Mouse (Mus musculus) stomach, postnatal 0 days (tissue): Measurements from ENCODE around the gene Lrrfip2. TPM values are rescaled to one million over a fixed set of nuclear protein-coding genes. Genes with fewer than 3 reads are reported as not detected.

Experiments
- ATAC-seq: fragments of 200-750 bp; cut with Nextera tagmentation; 2 replicates; pipeline ENCODE4 v1.8.0; 2017; ENCODE audit not compliant: low FRiP score, low TSS enrichment
- DNase-seq: peaks from one replicate; pipeline ENCODE4 v3.0.0-alpha.2; 2016; ENCODE audit warnings: low spot score
- H3K27ac ChIP-seq: fragments of 300-500 bp; sonication (generic); replicated peaks from 2 replicates; pipeline ENCODE4 v1.5.1; 2014; ENCODE audit warnings: mild to moderate bottlenecking, control low read depth
- H3K27me3 ChIP-seq: fragments of 300-500 bp; sonication (generic); 2 replicates; pipeline ENCODE4 v1.6.1; 2014; ENCODE audit warnings: low read length; ENCODE audit not compliant: control insufficient read depth, insufficient read depth
- H3K36me3 ChIP-seq: fragments of 300-500 bp; sonication (generic); 2 replicates; pipeline ENCODE4 v1.6.1; 2014; ENCODE audit warnings: low read length, mixed read lengths; ENCODE audit not compliant: control insufficient read depth, insufficient read depth
- H3K4me1 ChIP-seq: fragments of 300-500 bp; sonication (generic); replicated peaks from 2 replicates; pipeline ENCODE4 v1.6.1; 2014; ENCODE audit warnings: antibody characterized with exemption; ENCODE audit not compliant: control insufficient read depth, insufficient read depth
- H3K4me2 ChIP-seq: fragments of 300-500 bp; sonication (generic); replicated peaks from 2 replicates; pipeline ENCODE4 v1.6.1; 2014; ENCODE audit warnings: low read depth, mild to moderate bottlenecking, control low read depth, moderate library complexity
- H3K4me3 ChIP-seq: fragments of 300-500 bp; sonication (generic); 2 replicates; pipeline ENCODE4 v1.5.1; 2014; ENCODE audit warnings: low read depth, low read length, control low read depth
- H3K9ac ChIP-seq: fragments of 300-500 bp; sonication (generic); 2 replicates; pipeline ENCODE4 v1.6.1; 2014; ENCODE audit warnings: mild to moderate bottlenecking, low read length, control low read depth, mixed read lengths
- H3K9me3 ChIP-seq: fragments of 300-500 bp; sonication (generic); 2 replicates; pipeline ENCODE4 v1.6.1; 2016; ENCODE audit warnings: low read length; ENCODE audit not compliant: control insufficient read depth
- CTCF ChIP-seq: IDR thresholded peaks from 2 replicates; pipeline ENCODE4 v1.5.1; 2016; ENCODE audit warnings: antibody characterized with exemption, low read depth, mild to moderate bottlenecking, moderate library complexity
- EP300 ChIP-seq: optimal IDR thresholded peaks from 2 replicates; pipeline ENCODE3; 2016; ENCODE audit warnings: antibody characterized with exemption
- WGBS: fragments of 180-500 bp; shearing (Covaris S2); extraction: QIAGEN DNeasy Blood & Tissue Kit; methylation state at CpG from one replicate; pipeline ENCODE4 v1.1.7; 2014; 5-methylcytosine and 5-hydroxymethylcytosine counted together
- polyA plus RNA-seq: library from polyadenylated mRNA; unstranded; fragments of >200 nt; fragmentation: Nextera tagmentation; extraction: Ambion mirVana; gene quantifications from 2 replicates; pipeline ENCODE4 v1.2.1, GENCODE M21; 2015

Lrrfip2 gene
- polyA plus RNA-seq, 1 experiment from 2014 or later = 34.1 TPM

GRCm38 (mm10) chr9:111272996-111273785, 155.8 kb downstream of the Lrrfip2 start:
- no peak for ATAC-seq
- no peaks in the 10 kb centered on the region for H3K36me3 ChIP-seq
- H3K27ac ChIP-seq = no peak overlapping the region
- peak overlapping the region; percentile 82 for H3K4me3 ChIP-seq
- DNase-seq = no peak
- no peak for TF ChIP-seq CTCF
- no peak for TF ChIP-seq EP300
- 51% methylated on average over 15 of the region's 15 CpGs for WGBS
- no peaks in the 10 kb centered on the region for H3K27me3 ChIP-seq
- H3K4me2 ChIP-seq = peak overlapping the region; percentile 69
- no peaks in the 10 kb centered on the region for H3K9me3 ChIP-seq
- peak overlapping the region; percentile 92 for H3K9ac ChIP-seq
- H3K4me1 ChIP-seq = peaks cover 8% of the 10 kb centered on the region; the same call in 1 of the 2 replicates

- TF ChIP-seq CTCF (no peak), EP300 (no peak)
- H3K9me3 ChIP-seq = no peaks in the 10 kb centered on the region
- ATAC-seq = no peak
- DNase-seq = no peak
- 43% methylated on average over 1 of the region's 1 CpGs for WGBS
- H3K4me3 ChIP-seq = peak overlapping the region; percentile 82; the same call in 1 of the 2 replicates
- peaks cover 8% of the 10 kb centered on the region; the same call in 1 of the 2 replicates for H3K4me1 ChIP-seq
- no peak overlapping the region for H3K9ac ChIP-seq
- peaks cover 2% of the 10 kb centered on the region; the same call in 1 of the 2 replicates for H3K36me3 ChIP-seq
- no peaks in the 10 kb centered on the region for H3K27me3 ChIP-seq
- no peak overlapping the region for H3K27ac ChIP-seq
- peak overlapping the region; percentile 69 for H3K4me2 ChIP-seq
These were observed 156.6 kb downstream of the Lrrfip2 start for GRCm38 (mm10) chr9:111273958-111274357.

GRCm38 (mm10) chr9:111275156-111275555, 157.8 kb downstream of the Lrrfip2 start:
- peak overlapping the region; percentile 15; the same call in 1 of the 2 replicates for H3K4me3 ChIP-seq
- H3K9ac ChIP-seq = 0 out of 2 replicates have a peak overlapping the region, but pooled peaks have one; percentile 27
- H3K36me3 ChIP-seq = peaks cover 2% of the 10 kb centered on the region; the same call in 1 of the 2 replicates
- no peaks in the 10 kb centered on the region for H3K9me3 ChIP-seq
- peak overlapping the region; percentile 43 for H3K4me2 ChIP-seq
- DNase-seq = no peak
- no peaks in the 10 kb centered on the region for H3K27me3 ChIP-seq
- WGBS = 39% methylated on average over 1 of the region's 1 CpGs
- TF ChIP-seq EP300 (no peak), CTCF (no peak)
- no peak overlapping the region for H3K27ac ChIP-seq
- H3K4me1 ChIP-seq = peaks cover 8% of the 10 kb centered on the region; the same call in 1 of the 2 replicates
- no peak for ATAC-seq

Other genes with a start within 250 kb of the Lrrfip2 start
- gene Als2cl, start 237.7 kb upstream of the Lrrfip2 start, polyA plus RNA-seq = 5.5 and 6.1 TPM in 2 replicates
- gene Tmie, start 237.5 kb upstream of the Lrrfip2 start, polyA plus RNA-seq = 1.5 and 1.6 TPM in 2 replicates
- not detected in 2 replicates for gene Fam240a, start 200.7 kb upstream of the Lrrfip2 start, polyA plus RNA-seq
- gene Tdgf1, start 171.4 kb upstream of the Lrrfip2 start, polyA plus RNA-seq = 0.07 TPM in 1 of 2 replicates, not detected in the other
- gene Lrrc2, start 166.0 kb upstream of the Lrrfip2 start, polyA plus RNA-seq = 0.07 and 0.08 TPM in 2 replicates
- gene Rtp3, start 127.0 kb upstream of the Lrrfip2 start, polyA plus RNA-seq = 0.11 TPM in 1 of 2 replicates, not detected in the other
- 76.3 and 95.6 TPM in 2 replicates for gene Ltf, start 98.3 kb upstream of the Lrrfip2 start, polyA plus RNA-seq
- 1.8 and 2.0 TPM in 2 replicates for gene Ccrl2, start 60.1 kb upstream of the Lrrfip2 start, polyA plus RNA-seq
- 16.1 and 17.9 TPM in 2 replicates for gene Mlh1, start 154.2 kb downstream of the Lrrfip2 start, polyA plus RNA-seq
- gene Epm2aip1, start 154.3 kb downstream of the Lrrfip2 start, polyA plus RNA-seq = 7.7 and 8.0 TPM in 2 replicates
- gene Trank1, start 194.1 kb downstream of the Lrrfip2 start, polyA plus RNA-seq = 0.13 and 0.16 TPM in 2 replicates